Mouse (Mus musculus): ENCODE data around the gene Adat1. TPM values are rescaled to one million over a fixed set of nuclear protein-coding genes. Genes with fewer than 3 reads are reported as not detected.

Adat1 gene
- polyA plus RNA-seq, 1 experiment from 2014 or later: 4.3 TPM

DNA sequence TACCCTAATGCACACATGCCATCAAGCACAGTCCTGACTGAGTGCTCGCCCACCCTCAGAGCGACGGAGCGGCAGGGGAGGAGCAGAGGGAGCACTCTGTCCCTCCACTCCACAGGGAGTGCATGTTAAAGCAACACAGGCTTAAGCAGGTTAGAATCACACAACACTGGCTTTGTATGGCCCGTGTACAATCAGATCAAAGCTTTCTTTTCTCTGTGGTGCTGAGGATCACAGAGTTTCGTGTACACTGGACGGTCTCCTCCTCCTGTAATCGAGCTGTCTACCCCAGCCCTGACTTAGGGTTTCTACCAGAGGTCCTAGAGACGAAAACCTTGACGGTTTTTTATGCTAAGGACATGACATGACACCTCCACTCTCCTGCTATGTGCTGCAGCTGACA, 23.6 kb downstream of the Adat1 start:
- WGBS (ENCODE audit: insufficient replicate concordance): 83% methylated on average over 10 of the region's 10 CpGs
- Histone ChIP-seq H3K27ac (no peak overlapping the region), H3K27me3 (no peaks in the 10 kb centered on the region), H3K4me1 (replicated peaks) (peaks cover 10% of the 10 kb centered on the region), H3K4me3 (replicated peaks) (no peak overlapping the region), H3K36me3 (peaks cover 21% of the 10 kb centered on the region), H3K4me2 (no peak overlapping the region), H3K9ac (no peak overlapping the region), H3K9me3 (replicated peaks) (no peaks in the 10 kb centered on the region)
- DNase-seq (no peak), ATAC-seq (ENCODE audit: low read depth) (no peak)

DNA sequence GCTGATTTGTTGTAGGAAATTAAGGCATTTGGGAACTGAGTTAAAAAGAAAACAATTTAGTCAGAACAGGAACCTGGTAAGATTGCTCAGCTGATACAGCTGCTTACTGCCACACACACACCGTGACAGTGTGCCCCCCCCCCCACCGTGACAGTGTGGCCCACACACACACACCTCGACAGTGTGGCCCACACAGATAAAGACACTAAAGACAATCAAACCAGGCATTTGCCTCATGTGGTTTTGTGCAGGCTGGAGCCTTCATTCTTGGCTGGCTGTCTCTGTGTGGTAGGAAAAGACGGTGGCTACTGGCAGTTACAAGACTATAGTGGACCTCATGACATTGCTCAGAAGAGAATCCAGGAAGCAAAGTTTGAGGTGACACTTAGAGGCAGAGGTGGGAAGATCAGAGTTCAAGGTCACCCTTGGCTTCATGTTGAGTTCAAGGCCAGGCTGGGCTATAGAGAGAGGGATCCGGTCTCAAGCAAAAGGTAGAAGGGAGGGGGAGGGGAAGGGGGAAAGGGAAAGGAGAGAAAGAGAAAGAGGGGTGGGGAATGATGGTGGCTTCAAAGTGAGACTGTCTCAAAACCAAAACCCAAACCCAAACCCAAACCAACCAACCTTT, 24.7 kb downstream of the Adat1 start:
- Histone ChIP-seq H3K9ac (no peak overlapping the region), H3K9me3 (replicated peaks) (no peaks in the 10 kb centered on the region), H3K4me1 (replicated peaks) (peaks cover 10% of the 10 kb centered on the region), H3K27ac (no peak overlapping the region), H3K36me3 (peaks cover 12% of the 10 kb centered on the region; the same call in 1 of the 2 replicates), H3K27me3 (no peaks in the 10 kb centered on the region), H3K4me3 (replicated peaks) (no peak overlapping the region), H3K4me2 (no peak overlapping the region)
- DNase-seq (no peak), ATAC-seq (ENCODE audit: low read depth) (peak; percentile 73)
- 22% methylated on average over 5 of the region's 5 CpGs for WGBS (ENCODE audit: insufficient replicate concordance)

DNA sequence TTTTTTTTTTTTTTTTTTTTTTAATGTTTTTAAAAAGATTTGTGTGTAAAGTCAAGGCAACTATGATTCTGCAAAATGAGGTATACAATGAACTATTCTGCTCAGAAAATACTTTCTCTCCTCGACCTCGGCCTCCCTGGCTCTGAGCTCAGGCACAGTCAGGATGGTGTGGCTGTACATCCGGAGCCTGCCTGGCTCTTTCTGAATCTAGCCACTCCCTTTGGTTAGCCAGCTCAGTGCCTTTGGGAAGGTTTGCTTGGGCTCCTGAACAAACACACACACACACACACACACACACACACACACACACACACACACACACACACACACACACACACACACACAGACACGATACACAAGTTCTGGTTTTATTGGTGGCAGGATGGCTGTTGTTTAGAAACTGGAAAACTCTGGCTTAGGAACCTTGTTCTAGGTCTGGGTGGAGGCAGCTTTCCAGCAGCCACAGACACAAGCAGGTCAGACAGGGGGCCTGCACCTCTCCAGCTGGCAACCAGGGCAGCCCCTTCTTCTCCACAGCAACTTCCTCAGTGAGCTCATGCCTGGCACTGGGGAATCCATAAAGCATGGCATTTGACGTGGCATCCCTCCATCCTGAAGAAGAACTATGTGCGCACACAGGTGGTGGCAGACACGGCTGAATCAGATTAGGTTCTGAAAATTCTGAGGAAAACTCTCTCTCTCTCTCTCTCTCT, 27.1 kb downstream of the Adat1 start:
- H3K4me1 ChIP-seq (replicated peaks): peaks cover 10% of the 10 kb centered on the region
- WGBS (ENCODE audit: insufficient replicate concordance): 76% methylated on average over 7 of the region's 7 CpGs
- no peaks in the 10 kb centered on the region for H3K27me3 ChIP-seq
- no peak overlapping the region for H3K9ac ChIP-seq
- ATAC-seq (ENCODE audit: low read depth) (no peak), DNase-seq (no peak)
- no peak overlapping the region for H3K4me3 ChIP-seq (replicated peaks)
- no peaks in the 10 kb centered on the region for H3K36me3 ChIP-seq
- H3K4me2 ChIP-seq: no peak overlapping the region
- no peaks in the 10 kb centered on the region for H3K9me3 ChIP-seq (replicated peaks)
- no peak overlapping the region for H3K27ac ChIP-seq

DNA sequence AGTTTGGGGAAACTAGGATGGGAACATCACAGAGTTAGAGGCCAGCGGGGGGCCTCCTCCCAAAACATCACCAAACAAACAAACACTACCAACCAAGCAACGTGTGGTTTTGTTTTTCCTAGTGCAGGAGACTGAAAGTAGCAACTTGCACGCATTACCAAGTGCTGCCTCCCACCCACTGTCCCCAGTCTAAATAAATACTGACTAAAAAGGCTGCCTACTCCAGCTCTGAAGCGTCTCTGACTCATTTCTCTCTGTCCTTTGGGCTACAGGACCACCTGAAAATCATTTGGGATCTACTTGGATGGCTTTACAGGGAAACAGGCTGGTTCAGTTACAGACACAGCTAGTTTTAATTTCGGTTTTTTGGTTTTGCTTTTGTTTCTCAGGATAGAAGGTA, 27.8 kb downstream of the Adat1 start:
- Histone ChIP-seq H3K4me1 (replicated peaks) (peaks cover 10% of the 10 kb centered on the region), H3K9ac (no peak overlapping the region), H3K27ac (no peak overlapping the region), H3K27me3 (no peaks in the 10 kb centered on the region), H3K9me3 (replicated peaks) (no peaks in the 10 kb centered on the region), H3K4me3 (replicated peaks) (no peak overlapping the region), H3K36me3 (no peaks in the 10 kb centered on the region), H3K4me2 (no peak overlapping the region)
- ATAC-seq (ENCODE audit: low read depth) (no peak), DNase-seq (no peak)
- WGBS (ENCODE audit: insufficient replicate concordance): 54% methylated on average over 5 of the region's 5 CpGs

DNA sequence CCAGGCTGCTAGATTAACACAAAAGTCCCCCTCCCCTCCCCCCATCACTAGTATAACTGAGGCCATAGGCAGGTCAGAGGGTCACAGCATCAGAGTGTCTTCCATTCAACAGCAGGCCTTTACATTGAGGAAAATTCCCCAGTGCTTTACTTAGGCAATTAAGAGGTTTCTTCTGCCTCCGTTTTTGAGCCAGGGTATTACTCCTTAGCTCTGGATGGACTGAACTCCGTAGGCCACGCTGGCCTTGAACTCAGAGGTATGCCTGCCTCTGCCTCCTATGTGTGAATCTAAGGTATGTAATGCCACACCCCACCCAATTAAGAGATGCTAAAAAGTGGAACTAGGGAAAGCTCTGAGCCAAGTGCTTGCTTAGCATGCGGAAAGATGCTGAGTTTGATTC, 28.6 kb downstream of the Adat1 start:
- Histone ChIP-seq H3K4me2 (no peak overlapping the region), H3K4me3 (replicated peaks) (no peak overlapping the region), H3K9ac (no peak overlapping the region), H3K4me1 (replicated peaks) (peaks cover 10% of the 10 kb centered on the region), H3K36me3 (no peaks in the 10 kb centered on the region), H3K27me3 (no peaks in the 10 kb centered on the region), H3K9me3 (replicated peaks) (no peaks in the 10 kb centered on the region), H3K27ac (no peak overlapping the region)
- ATAC-seq (ENCODE audit: low read depth) (no peak), DNase-seq (no peak)
- WGBS (ENCODE audit: insufficient replicate concordance): 87% methylated on average over 4 of the region's 4 CpGs

DNA sequence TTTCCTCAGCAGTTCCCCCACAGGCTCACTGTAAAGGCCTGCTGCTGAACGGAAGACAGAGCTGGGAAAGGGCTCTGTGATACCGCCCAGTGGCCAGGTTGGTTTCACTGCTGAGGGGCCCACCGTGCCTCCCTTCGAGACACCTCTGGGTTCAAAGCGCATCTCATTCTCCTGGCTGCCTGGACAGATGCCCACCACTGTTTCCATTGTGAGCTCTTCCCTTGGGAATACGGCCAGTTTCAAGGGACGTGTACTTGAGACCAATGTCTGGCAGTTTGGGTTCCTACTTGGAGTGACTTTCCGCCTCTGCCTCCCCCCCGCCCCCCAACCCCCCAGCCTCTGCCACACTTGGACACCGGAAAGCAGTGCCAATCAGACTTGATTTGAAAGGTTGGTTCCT, 29.0 kb downstream of the Adat1 start:
- H3K36me3 ChIP-seq: no peaks in the 10 kb centered on the region
- no peaks in the 10 kb centered on the region for H3K27me3 ChIP-seq
- H3K9ac ChIP-seq: no peak overlapping the region
- no peak overlapping the region for H3K27ac ChIP-seq
- H3K4me3 ChIP-seq (replicated peaks): no peak overlapping the region
- 74% methylated on average over 10 of the region's 10 CpGs for WGBS (ENCODE audit: insufficient replicate concordance)
- ATAC-seq (ENCODE audit: low read depth) (no peak), DNase-seq (no peak)
- H3K9me3 ChIP-seq (replicated peaks): no peaks in the 10 kb centered on the region
- no peak overlapping the region for H3K4me2 ChIP-seq
- H3K4me1 ChIP-seq (replicated peaks): peaks cover 10% of the 10 kb centered on the region

DNA sequence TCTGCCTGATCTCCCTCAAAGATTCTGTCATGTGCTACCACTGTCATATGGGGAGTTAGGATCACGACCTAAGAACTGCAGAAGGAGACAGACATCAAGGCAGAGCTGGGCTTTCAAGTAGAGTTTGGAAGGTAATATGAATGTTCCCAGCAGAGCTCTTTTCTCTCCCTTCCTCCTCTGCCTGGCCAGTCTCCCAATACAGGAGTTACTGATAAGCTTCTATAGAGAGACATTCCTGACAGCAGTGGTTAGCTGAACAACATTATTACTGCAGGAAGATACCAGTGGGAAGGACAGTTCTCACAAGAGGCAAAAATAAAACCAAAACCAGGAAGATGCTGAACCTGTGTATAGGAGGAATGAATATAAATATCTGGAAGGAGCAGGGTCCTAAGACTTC, 29.5 kb downstream of the Adat1 start:
- no peak overlapping the region for H3K27ac ChIP-seq
- DNase-seq: no peak
- H3K4me2 ChIP-seq: no peak overlapping the region
- WGBS (ENCODE audit: insufficient replicate concordance): 71% methylated on average over 1 of the region's 1 CpGs
- H3K4me1 ChIP-seq (replicated peaks): peaks cover 7% of the 10 kb centered on the region
- no peak overlapping the region for H3K9ac ChIP-seq
- no peaks in the 10 kb centered on the region for H3K27me3 ChIP-seq
- H3K9me3 ChIP-seq (replicated peaks): no peaks in the 10 kb centered on the region
- peaks cover 1% of the 10 kb centered on the region; the same call in 1 of the 2 replicates for H3K36me3 ChIP-seq
- H3K4me3 ChIP-seq (replicated peaks): no peak overlapping the region
- no peak for ATAC-seq (ENCODE audit: low read depth)

DNA sequence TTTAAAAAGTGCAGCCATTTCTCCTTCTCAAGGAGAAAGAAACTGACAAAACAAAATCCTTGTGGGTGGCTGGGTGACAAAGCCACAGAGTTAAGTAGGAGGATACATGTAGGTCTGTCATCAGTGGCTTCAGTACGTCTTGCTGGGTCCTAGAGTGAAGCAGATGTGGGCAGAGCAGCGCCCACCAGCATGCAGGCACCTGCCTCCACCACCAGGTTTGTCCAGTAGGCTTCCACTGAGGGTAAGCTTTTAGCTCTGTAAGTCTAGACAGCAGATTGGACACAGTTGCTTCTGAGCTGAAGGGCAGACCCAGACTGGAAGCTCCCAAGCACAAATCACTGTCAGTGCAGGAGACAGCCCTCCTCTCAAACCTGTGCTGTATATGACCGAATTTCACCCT, 30.8 kb downstream of the Adat1 start:
- ATAC-seq (ENCODE audit: low read depth): no peak
- no peaks in the 10 kb centered on the region for H3K4me1 ChIP-seq (replicated peaks)
- H3K9me3 ChIP-seq (replicated peaks): no peaks in the 10 kb centered on the region
- no peak overlapping the region for H3K9ac ChIP-seq
- H3K4me2 ChIP-seq: no peak overlapping the region
- no peak for DNase-seq
- H3K27me3 ChIP-seq: no peaks in the 10 kb centered on the region
- 80% methylated on average over 3 of the region's 3 CpGs for WGBS (ENCODE audit: insufficient replicate concordance)
- H3K36me3 ChIP-seq: peaks cover 14% of the 10 kb centered on the region
- H3K27ac ChIP-seq: no peak overlapping the region
- H3K4me3 ChIP-seq (replicated peaks): no peak overlapping the region

DNA sequence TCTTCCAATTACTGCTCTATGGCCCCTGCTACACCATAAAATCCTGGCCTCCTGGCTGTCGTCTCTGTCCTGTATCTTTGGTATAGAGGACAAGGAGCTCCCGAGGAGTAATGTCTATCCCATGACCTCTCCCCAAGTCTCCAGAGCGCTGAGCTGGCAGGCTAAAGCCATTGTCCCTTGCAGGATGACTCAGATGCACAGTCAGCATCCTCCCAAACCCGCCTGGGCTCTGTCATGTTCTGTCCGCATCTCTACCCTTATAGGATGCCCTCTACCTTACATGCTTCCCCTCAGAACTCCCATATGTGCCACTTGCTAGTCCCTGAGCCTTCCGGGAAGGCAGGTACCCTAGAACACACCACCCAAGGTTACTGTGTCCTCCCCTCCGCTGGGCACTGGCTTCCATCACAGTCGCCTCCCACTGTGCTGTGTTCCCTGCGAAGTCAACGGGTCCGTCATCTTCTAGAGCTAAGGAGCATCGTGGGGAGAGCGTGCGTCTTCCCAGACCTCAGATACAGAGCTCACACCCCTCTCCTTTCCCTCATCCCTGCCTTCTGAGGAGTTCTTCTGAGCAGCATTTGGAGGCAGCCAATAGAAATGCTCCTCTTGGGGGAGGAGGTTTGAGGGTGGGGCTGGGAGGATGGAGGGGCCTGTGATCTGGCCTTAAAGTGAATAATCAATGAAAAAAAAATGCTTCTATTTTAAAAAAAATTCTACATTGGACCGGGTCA, 31.3 kb downstream of the Adat1 start:
- H3K4me3 ChIP-seq (replicated peaks): no peak overlapping the region
- H3K27me3 ChIP-seq: no peaks in the 10 kb centered on the region
- H3K9ac ChIP-seq: no peak overlapping the region
- H3K9me3 ChIP-seq (replicated peaks): no peaks in the 10 kb centered on the region
- WGBS (ENCODE audit: insufficient replicate concordance): 71% methylated on average over 15 of the region's 15 CpGs
- H3K27ac ChIP-seq: no peak overlapping the region
- ATAC-seq (ENCODE audit: low read depth): no peak
- no peaks in the 10 kb centered on the region for H3K4me1 ChIP-seq (replicated peaks)
- H3K4me2 ChIP-seq: no peak overlapping the region
- no peak for DNase-seq
- H3K36me3 ChIP-seq: peaks cover 19% of the 10 kb centered on the region

DNA sequence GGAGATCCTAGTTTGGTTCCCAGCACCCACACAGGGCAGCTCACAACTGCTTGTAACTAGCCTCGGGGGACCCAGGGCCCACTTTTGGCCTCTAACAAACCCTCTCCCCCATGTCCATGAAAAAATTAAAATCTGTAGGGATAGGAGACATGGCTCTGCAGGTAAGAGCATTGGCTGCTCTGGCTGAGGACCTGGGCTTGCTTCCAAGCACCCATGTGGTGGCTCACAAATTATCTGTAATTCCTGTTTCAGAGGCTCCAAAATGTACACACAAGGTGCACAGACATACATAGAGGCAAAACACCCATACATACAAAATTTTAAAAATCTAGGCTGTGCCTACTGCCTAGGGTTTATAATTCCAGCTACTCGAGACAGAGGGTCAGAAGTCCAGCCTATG, 34.9 kb downstream of the Adat1 start:
- Histone ChIP-seq H3K4me2 (no peak overlapping the region), H3K9me3 (replicated peaks) (no peaks in the 10 kb centered on the region), H3K27me3 (no peaks in the 10 kb centered on the region), H3K9ac (no peak overlapping the region), H3K36me3 (peaks cover 44% of the 10 kb centered on the region), H3K4me1 (replicated peaks) (no peaks in the 10 kb centered on the region), H3K27ac (no peak overlapping the region), H3K4me3 (replicated peaks) (no peak overlapping the region)
- no peak for ATAC-seq (ENCODE audit: low read depth)
- WGBS (ENCODE audit: insufficient replicate concordance): 68% methylated on average over 2 of the region's 2 CpGs
- no peak for DNase-seq

DNA sequence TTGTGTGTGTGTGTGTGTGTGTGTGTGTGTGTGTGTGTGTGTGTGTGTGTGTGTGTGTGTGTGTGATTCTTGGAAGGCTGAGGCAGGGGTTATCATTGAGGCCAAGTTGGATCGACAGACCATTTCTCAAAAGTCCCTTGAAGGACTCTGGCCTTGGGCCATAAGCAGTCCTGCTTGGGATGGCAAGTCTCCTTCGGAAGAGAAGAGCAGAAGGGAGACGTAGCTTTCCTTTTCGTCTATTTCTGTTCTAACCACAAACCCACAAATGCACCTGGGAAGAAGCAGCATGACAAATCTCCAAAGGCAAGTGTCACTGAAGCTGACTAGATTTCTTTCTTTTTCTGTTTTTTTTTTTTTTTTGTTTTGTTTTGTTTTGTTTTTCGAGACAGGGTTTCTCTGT, 36.2 kb downstream of the Adat1 start:
- H3K27me3 ChIP-seq: no peaks in the 10 kb centered on the region
- no peak overlapping the region for H3K4me3 ChIP-seq (replicated peaks)
- no peaks in the 10 kb centered on the region for H3K4me1 ChIP-seq (replicated peaks)
- ATAC-seq (ENCODE audit: low read depth) (no peak), DNase-seq (no peak)
- no peaks in the 10 kb centered on the region for H3K9me3 ChIP-seq (replicated peaks)
- H3K27ac ChIP-seq: no peak overlapping the region
- no peak overlapping the region for H3K4me2 ChIP-seq
- H3K9ac ChIP-seq: no peak overlapping the region
- H3K36me3 ChIP-seq: peaks cover 57% of the 10 kb centered on the region
- 58% methylated on average over 5 of the region's 5 CpGs for WGBS (ENCODE audit: insufficient replicate concordance)

All from liver, embryonic 13.5 days (tissue).